Mouse (Mus musculus) lung, adult 2 months (tissue): ENCODE results near the gene Plekha1.

Source experiments
- CTCF ChIP-seq: fragments of 200-500 bp; IDR thresholded peaks from 2 replicates; pipeline ENCODE4 v1.5.1; 2011; ENCODE audit warnings: mild to moderate bottlenecking, low read length, control low read depth; ENCODE audit not compliant: insufficient read depth
- POLR2A ChIP-seq: fragments of 200-500 bp; IDR thresholded peaks from 2 replicates; pipeline ENCODE4 v1.6.1; 2011; ENCODE audit warnings: low read depth, mild to moderate bottlenecking, control low read depth, low read length, borderline replicate concordance; ENCODE audit errors: extremely low read depth

GRCm38 (mm10) chr7:130937266-130937841 lies 71.8 kb downstream of the Plekha1 start:
- TF ChIP-seq POLR2A (no peak), CTCF (no peak)
